Mouse (Mus musculus): ENCODE measurements around the gene Prrxl1. TPM values are rescaled to one million over a fixed set of nuclear protein-coding genes. Genes with fewer than 3 reads are reported as not detected.

The Prrxl1 gene
- polyA plus RNA-seq, 1 experiment, result not detected

GRCm38 (mm10) chr14:32698556-32698955 is 99.3 kb downstream of the Prrxl1 start:
- H3K27ac ChIP-seq (ENCODE audit: insufficient read depth, low read length), result no peak overlapping the region
- H3K4me1 ChIP-seq (ENCODE audit: control insufficient read depth, insufficient read depth, low read length), result no peaks in the 10 kb centered on the region; the same call in 1 of the 2 replicates
- TF ChIP-seq CTCF (IDR thresholded peaks at IDR 0.05; ENCODE audit: borderline replicate concordance, insufficient read depth, low read length) (no peak), POLR2A (IDR thresholded peaks at IDR 0.05; ENCODE audit: low read depth, low read length) (no peak)
- no peak overlapping the region for H3K4me3 ChIP-seq (ENCODE audit: insufficient read depth, low read length)

Other genes starting within 250 kb of the Prrxl1 start
- not detected in 2 replicates for gene 1700024G13Rik, start 211.0 kb upstream of the Prrxl1 start, polyA plus RNA-seq (2011; ENCODE audit: insufficient read length, low read depth, missing spikeins)
- gene Slc18a3, start 134.6 kb upstream of the Prrxl1 start, polyA plus RNA-seq (2011; ENCODE audit: insufficient read length, low read depth, missing spikeins), result not detected in 2 replicates
- not detected in 2 replicates for gene Chat, start 133.4 kb upstream of the Prrxl1 start, polyA plus RNA-seq (2011; ENCODE audit: insufficient read length, low read depth, missing spikeins)
- gene Ercc6, start 85.9 kb upstream of the Prrxl1 start, polyA plus RNA-seq (2011; ENCODE audit: insufficient read length, low read depth, missing spikeins), result 18.4 and 22.6 TPM in 2 replicates
- gene 3425401B19Rik, start 85.9 kb downstream of the Prrxl1 start, polyA plus RNA-seq (2011; ENCODE audit: insufficient read length, low read depth, missing spikeins), result 0.09 TPM in 1 of 2 replicates, not detected in the other
- gene Tmem273, start 186.6 kb downstream of the Prrxl1 start, polyA plus RNA-seq (2011; ENCODE audit: insufficient read length, low read depth, missing spikeins), result 0.35 TPM in 1 of 2 replicates, not detected in the other
- not detected in 2 replicates for gene Fam170b, start 234.6 kb downstream of the Prrxl1 start, polyA plus RNA-seq (2011; ENCODE audit: insufficient read length, low read depth, missing spikeins)